Mouse (Mus musculus): ENCODE results near the gene Abca1. TPM values are rescaled to one million over a fixed set of nuclear protein-coding genes. Genes with fewer than 3 reads are reported as not detected.

Gene Abca1
- polyA plus RNA-seq, 1 experiment: 22.3 TPM

GRCm38 (mm10) chr4:53062301-53063008 lies 97.2 kb downstream of the Abca1 start:
- H3K4me1 ChIP-seq (ENCODE audit: control insufficient read depth, insufficient read depth, insufficient read length, low read length): no peaks in the 10 kb centered on the region
- no peak overlapping the region for H3K4me3 ChIP-seq (ENCODE audit: insufficient read depth, low read depth, low read length)
- H3K27ac ChIP-seq (replicated peaks; ENCODE audit: low read depth, low read length): no peak overlapping the region

GRCm38 (mm10) chr4:53046238-53047022 lies 113.3 kb downstream of the Abca1 start:
- Histone ChIP-seq H3K4me3 (ENCODE audit: insufficient read depth, low read depth, low read length) (no peak overlapping the region), H3K27ac (replicated peaks; ENCODE audit: low read depth, low read length) (no peak overlapping the region), H3K4me1 (ENCODE audit: control insufficient read depth, insufficient read depth, insufficient read length, low read length) (no peaks in the 10 kb centered on the region)

- H3K27ac ChIP-seq (replicated peaks; ENCODE audit: low read depth, low read length): no peak overlapping the region
- no peaks in the 10 kb centered on the region for H3K4me1 ChIP-seq (ENCODE audit: control insufficient read depth, insufficient read depth, insufficient read length, low read length)
- no peak overlapping the region for H3K4me3 ChIP-seq (ENCODE audit: insufficient read depth, low read depth, low read length)
These were observed 113.9 kb downstream of the Abca1 start for GRCm38 (mm10) chr4:53045807-53046206.

- H3K4me3 ChIP-seq (ENCODE audit: insufficient read depth, low read depth, low read length): no peak overlapping the region
These were observed 115.9 kb downstream of the Abca1 start for GRCm38 (mm10) chr4:53043819-53044218.

GRCm38 (mm10) chr4:53030326-53030948 lies 129.3 kb downstream of the Abca1 start:
- Histone ChIP-seq H3K27ac (replicated peaks; ENCODE audit: low read depth, low read length) (no peak overlapping the region), H3K4me3 (ENCODE audit: insufficient read depth, low read depth, low read length) (no peak overlapping the region), H3K4me1 (ENCODE audit: control insufficient read depth, insufficient read depth, insufficient read length, low read length) (no peaks in the 10 kb centered on the region)

More at GRCm38 (mm10) chr4:53043819-53044218, 115.9 kb downstream of the Abca1 start:
- H3K4me1 ChIP-seq (ENCODE audit: control insufficient read depth, insufficient read depth, insufficient read length, low read length): no peaks in the 10 kb centered on the region
- no peak overlapping the region for H3K27ac ChIP-seq (replicated peaks; ENCODE audit: low read depth, low read length)

- H3K27ac ChIP-seq (replicated peaks; ENCODE audit: low read depth, low read length): no peak overlapping the region
- H3K4me1 ChIP-seq (ENCODE audit: control insufficient read depth, insufficient read depth, insufficient read length, low read length): no peaks in the 10 kb centered on the region
- no peak overlapping the region for H3K4me3 ChIP-seq (ENCODE audit: insufficient read depth, low read depth, low read length)
These were observed 131.9 kb downstream of the Abca1 start for GRCm38 (mm10) chr4:53027811-53028210.

- no peaks in the 10 kb centered on the region for H3K4me1 ChIP-seq (ENCODE audit: control insufficient read depth, insufficient read depth, insufficient read length, low read length)
- no peak overlapping the region for H3K27ac ChIP-seq (replicated peaks; ENCODE audit: low read depth, low read length)
- no peak overlapping the region for H3K4me3 ChIP-seq (ENCODE audit: insufficient read depth, low read depth, low read length)
These were observed 135.3 kb downstream of the Abca1 start for GRCm38 (mm10) chr4:53024397-53024796.

GRCm38 (mm10) chr4:53023189-53023925 lies 136.3 kb downstream of the Abca1 start:
- Histone ChIP-seq H3K4me3 (ENCODE audit: insufficient read depth, low read depth, low read length) (no peak overlapping the region), H3K4me1 (ENCODE audit: control insufficient read depth, insufficient read depth, insufficient read length, low read length) (no peaks in the 10 kb centered on the region), H3K27ac (replicated peaks; ENCODE audit: low read depth, low read length) (no peak overlapping the region)

GRCm38 (mm10) chr4:53018392-53018791 lies 141.3 kb downstream of the Abca1 start:
- Histone ChIP-seq H3K27ac (replicated peaks; ENCODE audit: low read depth, low read length) (no peak overlapping the region), H3K4me3 (ENCODE audit: insufficient read depth, low read depth, low read length) (no peak overlapping the region)

GRCm38 (mm10) chr4:53015024-53015423 lies 144.7 kb downstream of the Abca1 start:
- Histone ChIP-seq H3K27ac (replicated peaks; ENCODE audit: low read depth, low read length) (no peak overlapping the region), H3K4me3 (ENCODE audit: insufficient read depth, low read depth, low read length) (no peak overlapping the region), H3K4me1 (ENCODE audit: control insufficient read depth, insufficient read depth, insufficient read length, low read length) (0 out of 2 replicates have a peak, but pooled peaks cover 5% of the 10 kb centered on the region)

More at GRCm38 (mm10) chr4:53018392-53018791, 141.3 kb downstream of the Abca1 start:
- no peaks in the 10 kb centered on the region for H3K4me1 ChIP-seq (ENCODE audit: control insufficient read depth, insufficient read depth, insufficient read length, low read length)

- Histone ChIP-seq H3K27ac (replicated peaks; ENCODE audit: low read depth, low read length) (no peak overlapping the region), H3K4me3 (ENCODE audit: insufficient read depth, low read depth, low read length) (no peak overlapping the region), H3K4me1 (ENCODE audit: control insufficient read depth, insufficient read depth, insufficient read length, low read length) (0 out of 2 replicates have a peak, but pooled peaks cover 5% of the 10 kb centered on the region)
These were observed 145.3 kb downstream of the Abca1 start for GRCm38 (mm10) chr4:53014421-53014820.

GRCm38 (mm10) chr4:53011732-53012361 lies 147.8 kb downstream of the Abca1 start, which contains the start of gene Nipsnap3b:
Gene Nipsnap3b (plus strand): TSS chr4:53011880.
- 0 out of 2 replicates have a peak, but pooled peaks cover 5% of the 10 kb centered on the region for H3K4me1 ChIP-seq (ENCODE audit: control insufficient read depth, insufficient read depth, insufficient read length, low read length)
- H3K4me3 ChIP-seq (ENCODE audit: insufficient read depth, low read depth, low read length): peak within 1 kb of the TSS; percentile 97
- peak within 1 kb of the TSS; percentile 78 for H3K27ac ChIP-seq (replicated peaks; ENCODE audit: low read depth, low read length)

- H3K27ac ChIP-seq (replicated peaks; ENCODE audit: low read depth, low read length): no peak overlapping the region
These were observed 149.8 kb downstream of the Abca1 start for GRCm38 (mm10) chr4:53009871-53010270.

GRCm38 (mm10) chr4:53009183-53009582 lies 150.5 kb downstream of the Abca1 start:
- Histone ChIP-seq H3K4me1 (ENCODE audit: control insufficient read depth, insufficient read depth, insufficient read length, low read length) (0 out of 2 replicates have a peak, but pooled peaks cover 5% of the 10 kb centered on the region), H3K27ac (replicated peaks; ENCODE audit: low read depth, low read length) (no peak overlapping the region), H3K4me3 (ENCODE audit: insufficient read depth, low read depth, low read length) (no peak overlapping the region)

More at GRCm38 (mm10) chr4:53009871-53010270, 149.8 kb downstream of the Abca1 start:
- H3K4me1 ChIP-seq (ENCODE audit: control insufficient read depth, insufficient read depth, insufficient read length, low read length): 0 out of 2 replicates have a peak, but pooled peaks cover 5% of the 10 kb centered on the region
- H3K4me3 ChIP-seq (ENCODE audit: insufficient read depth, low read depth, low read length): no peak overlapping the region

All from brown adipose tissue, adult 24 weeks (tissue).